Mouse (Mus musculus): ENCODE results near the gene Hmx1. TPM values are rescaled to one million over a fixed set of nuclear protein-coding genes. Genes with fewer than 3 reads are reported as not detected.
A peak's percentile ranks its signal among the peaks of the same experiment; 100 is the strongest.

Gene Hmx1
- polyA plus RNA-seq, 1 experiment from 2014 or later, result 5.5 TPM

- no peaks in the 10 kb centered on the region for H3K9me3 ChIP-seq
- WGBS, result 4% methylated on average over 3 of the region's 3 CpGs
- H3K27ac ChIP-seq (replicated peaks), result no peak overlapping the region
- peaks cover 33% of the 10 kb centered on the region for H3K4me1 ChIP-seq
- H3K36me3 ChIP-seq (replicated peaks), result no peaks in the 10 kb centered on the region
- H3K27me3 ChIP-seq (replicated peaks; ENCODE audit: low read depth, poor library complexity, severe bottlenecking), result peaks cover 100% of the 10 kb centered on the region
- peak overlapping the region; percentile 71; the same call in 1 of the 2 replicates for H3K4me3 ChIP-seq
- no peak for DNase-seq (ENCODE audit: low spot score)
Observed at GRCm38 (mm10) chr5:35389915-35390314, 1.0 kb downstream of the Hmx1 start.

GRCm38 (mm10) chr5:35390848-35391655 lies 2.1 kb downstream of the Hmx1 start:
- H3K4me3 ChIP-seq, result peak overlapping the region; percentile 71
- H3K4me1 ChIP-seq, result peaks cover 40% of the 10 kb centered on the region
- H3K36me3 ChIP-seq (replicated peaks), result no peaks in the 10 kb centered on the region
- H3K27ac ChIP-seq (replicated peaks), result no peak overlapping the region
- 3% methylated on average over 22 of the region's 22 CpGs for WGBS
- H3K27me3 ChIP-seq (replicated peaks; ENCODE audit: low read depth, poor library complexity, severe bottlenecking), result peaks cover 100% of the 10 kb centered on the region
- no peaks in the 10 kb centered on the region for H3K9me3 ChIP-seq
- DNase-seq (ENCODE audit: low spot score), result peak; percentile 48

- H3K9me3 ChIP-seq, result no peaks in the 10 kb centered on the region
- peaks cover 42% of the 10 kb centered on the region for H3K4me1 ChIP-seq
- WGBS, result under 1% methylated on average over 88 of the region's 88 CpGs
- H3K27me3 ChIP-seq (replicated peaks; ENCODE audit: low read depth, poor library complexity, severe bottlenecking), result peaks cover 100% of the 10 kb centered on the region
- peak overlapping the region; percentile 36; the same call in 1 of the 2 replicates for H3K27ac ChIP-seq (replicated peaks)
- peak; percentile 74 for DNase-seq (ENCODE audit: low spot score)
- H3K36me3 ChIP-seq (replicated peaks), result no peaks in the 10 kb centered on the region
- H3K4me3 ChIP-seq, result peak overlapping the region; percentile 71
Observed at GRCm38 (mm10) chr5:35391656-35392333, 2.9 kb downstream of the Hmx1 start.

- Histone ChIP-seq H3K4me1 (peaks cover 48% of the 10 kb centered on the region), H3K27ac (replicated peaks) (peak overlapping the region; percentile 36; the same call in 1 of the 2 replicates), H3K9me3 (no peaks in the 10 kb centered on the region), H3K36me3 (replicated peaks) (no peaks in the 10 kb centered on the region), H3K27me3 (replicated peaks; ENCODE audit: low read depth, poor library complexity, severe bottlenecking) (peaks cover 100% of the 10 kb centered on the region), H3K4me3 (peak overlapping the region; percentile 71)
- DNase-seq (ENCODE audit: low spot score), result no peak
- WGBS, result under 1% methylated on average over 37 of the region's 37 CpGs
Observed at GRCm38 (mm10) chr5:35392334-35392695, 3.4 kb downstream of the Hmx1 start.

GRCm38 (mm10) chr5:35395566-35396440 lies 6.9 kb downstream of the Hmx1 start:
- peak overlapping the region; percentile 33; the same call in 1 of the 2 replicates for H3K4me3 ChIP-seq
- peaks cover 43% of the 10 kb centered on the region for H3K4me1 ChIP-seq
- peak; percentile 52 for DNase-seq (ENCODE audit: low spot score)
- peaks cover 100% of the 10 kb centered on the region for H3K27me3 ChIP-seq (replicated peaks; ENCODE audit: low read depth, poor library complexity, severe bottlenecking)
- no peaks in the 10 kb centered on the region for H3K9me3 ChIP-seq
- 3% methylated on average over 9 of the region's 9 CpGs for WGBS
- H3K36me3 ChIP-seq (replicated peaks), result no peaks in the 10 kb centered on the region
- H3K27ac ChIP-seq (replicated peaks), result no peak overlapping the region

GRCm38 (mm10) chr5:35396976-35397641 lies 8.2 kb downstream of the Hmx1 start:
- peak; percentile 68 for DNase-seq (ENCODE audit: low spot score)
- WGBS, result under 1% methylated on average over 57 of the region's 57 CpGs
- Histone ChIP-seq H3K9me3 (no peaks in the 10 kb centered on the region), H3K4me1 (peaks cover 36% of the 10 kb centered on the region), H3K27me3 (replicated peaks; ENCODE audit: low read depth, poor library complexity, severe bottlenecking) (peaks cover 100% of the 10 kb centered on the region), H3K4me3 (peak overlapping the region; percentile 46), H3K27ac (replicated peaks) (peak overlapping the region; percentile 37), H3K36me3 (replicated peaks) (no peaks in the 10 kb centered on the region)

GRCm38 (mm10) chr5:35397642-35398309 lies 8.9 kb downstream of the Hmx1 start:
- WGBS, result under 1% methylated on average over 52 of the region's 52 CpGs
- Histone ChIP-seq H3K9me3 (no peaks in the 10 kb centered on the region), H3K4me1 (peaks cover 31% of the 10 kb centered on the region), H3K4me3 (peak overlapping the region; percentile 46), H3K36me3 (replicated peaks) (no peaks in the 10 kb centered on the region), H3K27me3 (replicated peaks; ENCODE audit: low read depth, poor library complexity, severe bottlenecking) (peaks cover 100% of the 10 kb centered on the region), H3K27ac (replicated peaks) (peak overlapping the region; percentile 37)
- DNase-seq (ENCODE audit: low spot score), result peak; percentile 59

- H3K4me3 ChIP-seq, result peak overlapping the region; percentile 46
- H3K4me1 ChIP-seq, result peaks cover 31% of the 10 kb centered on the region
- 1% methylated on average over 14 of the region's 14 CpGs for WGBS
- H3K9me3 ChIP-seq, result no peaks in the 10 kb centered on the region
- no peak for DNase-seq (ENCODE audit: low spot score)
- no peaks in the 10 kb centered on the region for H3K36me3 ChIP-seq (replicated peaks)
- H3K27me3 ChIP-seq (replicated peaks; ENCODE audit: low read depth, poor library complexity, severe bottlenecking), result peaks cover 100% of the 10 kb centered on the region
- H3K27ac ChIP-seq (replicated peaks), result 0 out of 2 replicates have a peak overlapping the region, but pooled peaks have one; percentile 37
Observed at GRCm38 (mm10) chr5:35398310-35398910, 9.5 kb downstream of the Hmx1 start.

- H3K27me3 ChIP-seq (replicated peaks; ENCODE audit: low read depth, poor library complexity, severe bottlenecking), result peaks cover 100% of the 10 kb centered on the region
- WGBS, result 4% methylated on average over 7 of the region's 7 CpGs
- no peaks in the 10 kb centered on the region for H3K36me3 ChIP-seq (replicated peaks)
- no peaks in the 10 kb centered on the region for H3K9me3 ChIP-seq
- peaks cover 31% of the 10 kb centered on the region for H3K4me1 ChIP-seq
- peak overlapping the region; percentile 33; the same call in 1 of the 2 replicates for H3K4me3 ChIP-seq
- H3K27ac ChIP-seq (replicated peaks), result no peak overlapping the region
- no peak for DNase-seq (ENCODE audit: low spot score)
Observed at GRCm38 (mm10) chr5:35399061-35399460, 10.2 kb downstream of the Hmx1 start.

GRCm38 (mm10) chr5:35399704-35400320 lies 10.9 kb downstream of the Hmx1 start:
- H3K4me3 ChIP-seq, result peak overlapping the region; percentile 33
- H3K36me3 ChIP-seq (replicated peaks), result no peaks in the 10 kb centered on the region
- under 1% methylated on average over 48 of the region's 48 CpGs for WGBS
- no peak overlapping the region for H3K27ac ChIP-seq (replicated peaks)
- H3K4me1 ChIP-seq, result peaks cover 31% of the 10 kb centered on the region
- H3K9me3 ChIP-seq, result no peaks in the 10 kb centered on the region
- peak; percentile 70 for DNase-seq (ENCODE audit: low spot score)
- H3K27me3 ChIP-seq (replicated peaks; ENCODE audit: low read depth, poor library complexity, severe bottlenecking), result peaks cover 100% of the 10 kb centered on the region

GRCm38 (mm10) chr5:35401240-35401639 lies 12.3 kb downstream of the Hmx1 start:
- Histone ChIP-seq H3K4me1 (peaks cover 26% of the 10 kb centered on the region), H3K27me3 (replicated peaks; ENCODE audit: low read depth, poor library complexity, severe bottlenecking) (peaks cover 100% of the 10 kb centered on the region), H3K9me3 (no peaks in the 10 kb centered on the region), H3K36me3 (replicated peaks) (no peaks in the 10 kb centered on the region), H3K27ac (replicated peaks) (no peak overlapping the region), H3K4me3 (no peak overlapping the region)
- DNase-seq (ENCODE audit: low spot score), result no peak
- WGBS, result 3% methylated on average over 8 of the region's 8 CpGs

Measured in embryonic facial prominence, embryonic 10.5 days (tissue).